Mouse (Mus musculus) heart, embryonic 10.5 days (tissue): ENCODE data around the gene 1700022I11Rik. TPM values are rescaled to one million over a fixed set of nuclear protein-coding genes. Genes with fewer than 3 reads are reported as not detected.
A peak's percentile ranks its signal among the peaks of the same experiment; 100 is the strongest.
"Not testable (repeated sequence)": the region's sequence is repeated elsewhere in the genome, so short reads cannot be mapped to it uniquely, and the experiment has no call there.

Experiments
- DNase-seq: peaks from one replicate; pipeline ENCODE4 v3.0.0-alpha.2; 2017; ENCODE audit warnings: low spot score
- H3K27ac ChIP-seq: fragments of 300-500 bp; sonication (generic); 2 replicates; pipeline ENCODE4 v1.5.1; 2016; ENCODE audit warnings: mild to moderate bottlenecking
- H3K27me3 ChIP-seq: fragments of 300-500 bp; sonication (generic); 2 replicates; pipeline ENCODE4 v1.6.1; 2016; ENCODE audit warnings: mild to moderate bottlenecking; ENCODE audit not compliant: poor library complexity, insufficient read depth, severe bottlenecking
- H3K36me3 ChIP-seq: fragments of 300-500 bp; sonication (generic); 2 replicates; pipeline ENCODE4 v1.6.1; 2016; ENCODE audit warnings: mild to moderate bottlenecking, moderate library complexity
- H3K4me1 ChIP-seq: fragments of 300-500 bp; sonication (generic); 2 replicates; pipeline ENCODE4 v1.6.1; 2016; ENCODE audit warnings: mild to moderate bottlenecking
- H3K4me3 ChIP-seq: fragments of 300-500 bp; sonication (generic); 2 replicates; pipeline ENCODE4 v1.5.1; 2016; ENCODE audit warnings: mild to moderate bottlenecking, moderate library complexity
- H3K9me3 ChIP-seq: fragments of 300-500 bp; sonication (generic); 2 replicates; pipeline ENCODE4 v1.6.1; 2016; ENCODE audit warnings: mild to moderate bottlenecking, moderate library complexity
- WGBS: fragments of 180-500 bp; shearing (Covaris S2); methylation state at CpG from one replicate; pipeline ENCODE4 v1.1.7; 2016; 5-methylcytosine and 5-hydroxymethylcytosine counted together
- polyA plus RNA-seq: library from polyadenylated mRNA; unstranded; fragments of >200 nt; fragmentation: Nextera tagmentation; extraction: Ambion mirVana; gene quantifications from 2 replicates; pipeline ENCODE4 v1.2.1, GENCODE M21; 2016

The 1700022I11Rik gene
- polyA plus RNA-seq, 1 experiment from 2014 or later, result 0.70 TPM

GRCm38 (mm10) chr4:42998022-42998421 is 28.6 kb downstream of the 1700022I11Rik start:
- WGBS, result 62% methylated on average over 2 of the region's 2 CpGs
- Histone ChIP-seq H3K9me3 (no peaks in the 10 kb centered on the region), H3K27ac (peak overlapping the region; percentile 43), H3K4me3 (peak overlapping the region; percentile 80), H3K36me3 (peaks cover 41% of the 10 kb centered on the region), H3K27me3 (no peaks in the 10 kb centered on the region), H3K4me1 (peaks cover 20% of the 10 kb centered on the region; the same call in 1 of the 2 replicates)
- DNase-seq, result no peak

- peaks cover 20% of the 10 kb centered on the region; the same call in 1 of the 2 replicates for H3K4me1 ChIP-seq
- H3K27ac ChIP-seq, result peak overlapping the region; percentile 99
- DNase-seq, result peak; percentile 92
- no peaks in the 10 kb centered on the region for H3K27me3 ChIP-seq
- no peaks in the 10 kb centered on the region for H3K9me3 ChIP-seq
- peak overlapping the region; percentile 80 for H3K4me3 ChIP-seq
- under 1% methylated on average over 51 of the region's 51 CpGs for WGBS
- H3K36me3 ChIP-seq, result peaks cover 27% of the 10 kb centered on the region
Observed at GRCm38 (mm10) chr4:42999451-43000140, 30.2 kb downstream of the 1700022I11Rik start.

- 1% methylated on average over 49 of the region's 56 CpGs for WGBS
- Histone ChIP-seq H3K36me3 (peaks cover 24% of the 10 kb centered on the region), H3K4me3 (peak within 1 kb of the TSS; percentile 80), H3K27ac (peak within 1 kb of the TSS; percentile 99), H3K4me1 (peaks cover 20% of the 10 kb centered on the region; the same call in 1 of the 2 replicates)
- DNase-seq, result peak; percentile 100
- H3K9me3 ChIP-seq, H3K27me3 ChIP-seq: not testable (repeated sequence)
Observed at GRCm38 (mm10) chr4:43000141-43000986, 31.0 kb downstream of the 1700022I11Rik start, which contains the start of gene Vcp. Gene Vcp, minus strand, starts transcription at chr4:43000507.

GRCm38 (mm10) chr4:43001272-43001671 is 31.9 kb downstream of the 1700022I11Rik start:
- Histone ChIP-seq H3K36me3 (peaks cover 16% of the 10 kb centered on the region), H3K27ac (0 out of 2 replicates have a peak overlapping the region, but pooled peaks have one; percentile 99)
- WGBS, result 90% methylated on average over 2 of the region's 2 CpGs

GRCm38 (mm10) chr4:43002756-43003439 is 33.5 kb downstream of the 1700022I11Rik start:
- Histone ChIP-seq H3K36me3 (peaks cover 19% of the 10 kb centered on the region), H3K27me3 (no peaks in the 10 kb centered on the region), H3K4me3 (no peak overlapping the region), H3K9me3 (no peaks in the 10 kb centered on the region), H3K4me1 (peaks cover 11% of the 10 kb centered on the region; the same call in 1 of the 2 replicates), H3K27ac (no peak overlapping the region)
- whole genome bisulfite sequencing, result 77% methylated on average over 12 of the region's 12 CpGs
- no peak for DNase-seq

More at GRCm38 (mm10) chr4:43001272-43001671, 31.9 kb downstream of the 1700022I11Rik start:
- no peaks in the 10 kb centered on the region for H3K9me3 ChIP-seq
- peaks cover 20% of the 10 kb centered on the region; the same call in 1 of the 2 replicates for H3K4me1 ChIP-seq
- no peaks in the 10 kb centered on the region for H3K27me3 ChIP-seq
- H3K4me3 ChIP-seq, result no peak overlapping the region
- DNase-seq, result no peak

GRCm38 (mm10) chr4:43004951-43005350 is 35.5 kb downstream of the 1700022I11Rik start:
- Histone ChIP-seq H3K4me1 (peaks cover 15% of the 10 kb centered on the region), H3K4me3 (no peak overlapping the region), H3K27me3 (no peaks in the 10 kb centered on the region), H3K36me3 (peaks cover 19% of the 10 kb centered on the region), H3K27ac (no peak overlapping the region), H3K9me3 (no peaks in the 10 kb centered on the region)
- WGBS, result 85% methylated on average over 3 of the region's 3 CpGs
- DNase-seq, result no peak

GRCm38 (mm10) chr4:43005765-43006164 is 36.4 kb downstream of the 1700022I11Rik start:
- WGBS, result 57% methylated on average over 2 of the region's 2 CpGs
- Histone ChIP-seq H3K27me3 (no peaks in the 10 kb centered on the region), H3K27ac (no peak overlapping the region), H3K36me3 (peaks cover 19% of the 10 kb centered on the region), H3K9me3 (no peaks in the 10 kb centered on the region), H3K4me1 (peaks cover 17% of the 10 kb centered on the region), H3K4me3 (no peak overlapping the region)
- DNase-seq, result no peak

- WGBS, result 2% methylated on average over 37 of the region's 37 CpGs
Observed at GRCm38 (mm10) chr4:43010161-43011038, 41.0 kb downstream of the 1700022I11Rik start, which contains the start of gene Fancg. Gene Fancg, minus strand, starts transcription at chr4:43010506.

GRCm38 (mm10) chr4:43012091-43012490 is 42.7 kb downstream of the 1700022I11Rik start:
- no peak overlapping the region for H3K4me3 ChIP-seq
- WGBS, result 95% methylated on average over 1 of the region's 1 CpGs

More at GRCm38 (mm10) chr4:43010161-43011038, 41.0 kb downstream of the 1700022I11Rik start, which contains the start of gene Fancg:
- H3K9me3 ChIP-seq, result no peaks in the 10 kb centered on the region
- peak; percentile 96 for DNase-seq
- H3K27ac ChIP-seq, result peak within 1 kb of the TSS; percentile 89
- peak within 1 kb of the TSS; percentile 76 for H3K4me3 ChIP-seq
- H3K36me3 ChIP-seq, result 0 out of 2 replicates have a peak, but pooled peaks cover 10% of the 10 kb centered on the region
- H3K4me1 ChIP-seq, result peaks cover 21% of the 10 kb centered on the region
- no peaks in the 10 kb centered on the region for H3K27me3 ChIP-seq

GRCm38 (mm10) chr4:43018156-43018555 is 48.8 kb downstream of the 1700022I11Rik start:
- no peaks in the 10 kb centered on the region for H3K9me3 ChIP-seq
- no peak overlapping the region for H3K27ac ChIP-seq
- H3K4me1 ChIP-seq, result no peaks in the 10 kb centered on the region
- 85% methylated on average over 4 of the region's 4 CpGs for WGBS
- no peaks in the 10 kb centered on the region for H3K27me3 ChIP-seq
- DNase-seq, result no peak
- peaks cover 64% of the 10 kb centered on the region for H3K36me3 ChIP-seq
- no peak overlapping the region for H3K4me3 ChIP-seq

More at GRCm38 (mm10) chr4:43012091-43012490, 42.7 kb downstream of the 1700022I11Rik start:
- Histone ChIP-seq H3K4me1 (peaks cover 21% of the 10 kb centered on the region), H3K27me3 (no peaks in the 10 kb centered on the region), H3K27ac (no peak overlapping the region), H3K9me3 (no peaks in the 10 kb centered on the region), H3K36me3 (peaks cover 8% of the 10 kb centered on the region; the same call in 1 of the 2 replicates)
- DNase-seq, result no peak

- Histone ChIP-seq H3K4me3 (no peak overlapping the region), H3K9me3 (no peaks in the 10 kb centered on the region), H3K27ac (no peak overlapping the region), H3K27me3 (no peaks in the 10 kb centered on the region), H3K4me1 (0 out of 2 replicates have a peak, but pooled peaks cover under 1% of the 10 kb centered on the region), H3K36me3 (peaks cover 75% of the 10 kb centered on the region)
- DNase-seq, result no peak
- WGBS, result 92% methylated on average over 10 of the region's 10 CpGs
Observed at GRCm38 (mm10) chr4:43019176-43019575, 49.8 kb downstream of the 1700022I11Rik start.
